Mouse (Mus musculus) left cerebral cortex, postnatal 10 days (tissue): ENCODE results near the gene Arl15. TPM values are rescaled to one million over a fixed set of nuclear protein-coding genes. Genes with fewer than 3 reads are reported as not detected.

Source experiments
- DNase-seq, 2 experiments: peaks; one replicate each; pipeline ENCODE4 v3.0.0; 2021 to 2022; ENCODE audit warnings: low spot score in 2 of 2, mixed read lengths in 1 of 2; ENCODE audit errors: extremely low spot score in 1 of 2
- intact Hi-C: fragments of 180-260 bp; cut with DNase I; formaldehyde crosslinking; loops from one replicate; pipeline ENCODE4 v1.15.1; 2025
- total RNA-seq, 2 experiments: library from RNA; stranded (reverse); gene quantifications; 2 replicates each; pipeline ENCODE4 v1.2.3; 2021

The Arl15 gene
- total RNA-seq, 2 experiments from 2014 or later = 53.8 to 59.3 TPM

GRCm38 (mm10) chr13:114061234-114061633 lies 266.9 kb downstream of the Arl15 start:
- no peak for DNase-seq
- intact Hi-C loops = no loop called here

GRCm38 (mm10) chr13:114064069-114064468 lies 269.8 kb downstream of the Arl15 start:
- intact Hi-C loops = no loop called here
- no peak for DNase-seq

- intact Hi-C loops = no loop called here
Measured at GRCm38 (mm10) chr13:114065012-114065411, 270.7 kb downstream of the Arl15 start.

GRCm38 (mm10) chr13:114068421-114068820 lies 274.1 kb downstream of the Arl15 start:
- intact Hi-C loops = no loop called here
- no peak for DNase-seq

More at GRCm38 (mm10) chr13:114065012-114065411, 270.7 kb downstream of the Arl15 start:
- DNase-seq = no peak

- DNase-seq = no peak
- intact Hi-C loops = loop anchor here (10.0 kb wide), 1 partner anchor 383 kb away; the partner anchor contains the start of gene Fst
Measured at GRCm38 (mm10) chr13:114071439-114071838, 277.1 kb downstream of the Arl15 start.

- no peak for DNase-seq
- intact Hi-C loops = loop anchor here (10.0 kb wide), 1 partner anchor 380 kb away; the partner anchor contains the start of gene Fst
Measured at GRCm38 (mm10) chr13:114074471-114074870, 280.2 kb downstream of the Arl15 start.

- DNase-seq = no peak
- intact Hi-C loops = loop anchor here (10.0 kb wide), 1 partner anchor 379 kb away; the partner anchor contains the start of gene Fst
Measured at GRCm38 (mm10) chr13:114075724-114076384, 281.5 kb downstream of the Arl15 start.

GRCm38 (mm10) chr13:114077181-114077580 lies 282.9 kb downstream of the Arl15 start:
- intact Hi-C loops = loop anchor here (10.0 kb wide), 1 partner anchor 378 kb away; the partner anchor contains the start of gene Fst
- no peak for DNase-seq

GRCm38 (mm10) chr13:114077584-114078270 lies 283.4 kb downstream of the Arl15 start:
- DNase-seq = no peak
- intact Hi-C loops = loop anchor here (10.0 kb wide), 1 partner anchor 377 kb away; the partner anchor contains the start of gene Fst

GRCm38 (mm10) chr13:114078851-114079250 lies 284.5 kb downstream of the Arl15 start:
- no peak for DNase-seq
- intact Hi-C loops = loop anchor here (10.0 kb wide), 1 partner anchor 376 kb away; the partner anchor contains the start of gene Fst

GRCm38 (mm10) chr13:114079751-114080150 lies 285.4 kb downstream of the Arl15 start:
- intact Hi-C loops = loop anchor here (10.0 kb wide), 1 partner anchor 375 kb away; the partner anchor contains the start of gene Fst
- DNase-seq = no peak

GRCm38 (mm10) chr13:114080491-114080890 lies 286.2 kb downstream of the Arl15 start:
- no peak for DNase-seq
- intact Hi-C loops = no loop called here

- no peak for DNase-seq
- intact Hi-C loops = no loop called here
Measured at GRCm38 (mm10) chr13:114083570-114084138, 289.3 kb downstream of the Arl15 start.

GRCm38 (mm10) chr13:114085442-114085841 lies 291.1 kb downstream of the Arl15 start:
- no peak for DNase-seq
- intact Hi-C loops = no loop called here

GRCm38 (mm10) chr13:114086325-114086724 lies 292.0 kb downstream of the Arl15 start:
- DNase-seq = no peak
- intact Hi-C loops = no loop called here

- intact Hi-C loops = no loop called here
- DNase-seq = no peak
Measured at GRCm38 (mm10) chr13:114086801-114087200, 292.5 kb downstream of the Arl15 start.

- intact Hi-C loops = no loop called here
- no peak for DNase-seq
Measured at GRCm38 (mm10) chr13:114087696-114088465, 293.6 kb downstream of the Arl15 start.

- no peak for DNase-seq
- intact Hi-C loops = no loop called here
Measured at GRCm38 (mm10) chr13:114090786-114091185, 296.5 kb downstream of the Arl15 start.

- no peak for DNase-seq
- intact Hi-C loops = no loop called here
Measured at GRCm38 (mm10) chr13:114091231-114091630, 296.9 kb downstream of the Arl15 start.
